Mouse (Mus musculus): Measurements from ENCODE around the gene Tmem259. TPM values are rescaled to one million over a fixed set of nuclear protein-coding genes. Genes with fewer than 3 reads are reported as not detected.
A peak's percentile ranks its signal among the peaks of the same experiment; 100 is the strongest.
"Not testable (repeated sequence)": the region's sequence is repeated elsewhere in the genome, so short reads cannot be mapped to it uniquely, and the experiment has no call there.

Gene Tmem259
- polyA plus RNA-seq, 2 experiments = 5.9 to 59.7 TPM

DNA sequence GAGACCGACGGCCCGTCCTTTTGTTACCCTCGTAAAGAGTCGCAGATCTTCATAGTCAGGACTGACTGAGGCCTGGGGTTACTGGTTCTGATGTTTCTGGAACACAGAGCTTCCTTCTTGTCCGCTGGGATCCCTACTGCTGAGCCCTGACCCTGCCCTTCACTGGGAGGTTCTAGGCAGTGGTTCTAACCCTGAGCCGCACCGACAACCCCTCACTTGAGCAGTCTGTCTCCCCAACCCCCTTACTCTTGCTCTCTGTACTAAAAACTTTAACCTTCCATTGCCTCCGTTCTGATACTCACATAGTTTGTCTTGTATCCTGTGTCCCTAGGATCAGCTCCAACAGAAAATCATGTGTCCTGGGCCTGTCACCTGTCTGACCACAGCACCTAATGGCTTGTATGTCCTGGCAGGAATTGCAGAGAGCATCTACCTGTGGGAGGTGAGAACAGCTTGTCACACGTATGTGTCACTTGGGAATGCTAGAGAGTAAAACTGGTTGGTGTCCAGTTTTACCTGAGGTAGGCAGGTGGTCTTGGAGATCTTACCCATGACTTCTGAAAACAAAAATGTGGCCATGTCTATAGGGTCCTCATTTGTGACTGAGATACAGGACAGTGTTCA is 23.3 kb downstream of the Tmem259 start:
- 6% methylated on average over 10 of the region's 10 CpGs for WGBS (ENCODE audit: insufficient replicate concordance)
- no peak for TF ChIP-seq CTCF (IDR thresholded peaks at IDR 0.05; ENCODE audit: low read depth)
- TF ChIP-seq EP300 (IDR thresholded peaks at IDR 0.05; ENCODE audit: low read depth) = no peak
- Histone ChIP-seq H3K27ac (no peak overlapping the region), H3K9ac (replicated peaks) (peak overlapping the region; percentile 64), H3K36me3 (replicated peaks; ENCODE audit: control insufficient read depth, insufficient read depth, low read depth) (peaks cover 5% of the 10 kb centered on the region; the same call in 1 of the 2 replicates), H3K4me3 (ENCODE audit: insufficient read depth in 1 of 2, low read depth in 2 of 2, low read length in 2 of 2) (peak overlapping the region; percentile 72 to 95), H3K27me3 (ENCODE audit: control insufficient read depth, insufficient read depth, low read length) (no peaks in the 10 kb centered on the region), H3K4me1 (replicated peaks; ENCODE audit: control insufficient read depth in 2 of 2, insufficient read depth in 2 of 2, low read length in 1 of 2) (peaks cover 0 to 7% of the 10 kb centered on the region in 2 experiments; a peak in 2 of 4 replicates), H3K9me3 (ENCODE audit: control insufficient read depth, low read length) (no peaks in the 10 kb centered on the region), H3K4me2 (ENCODE audit: low read depth) (peak overlapping the region; percentile 82)
- no peak for DNase-seq (ENCODE audit: low read depth in 3 of 3, low spot score in 3 of 3)
- no peak for ATAC-seq (ENCODE audit: insufficient read depth)

DNA sequence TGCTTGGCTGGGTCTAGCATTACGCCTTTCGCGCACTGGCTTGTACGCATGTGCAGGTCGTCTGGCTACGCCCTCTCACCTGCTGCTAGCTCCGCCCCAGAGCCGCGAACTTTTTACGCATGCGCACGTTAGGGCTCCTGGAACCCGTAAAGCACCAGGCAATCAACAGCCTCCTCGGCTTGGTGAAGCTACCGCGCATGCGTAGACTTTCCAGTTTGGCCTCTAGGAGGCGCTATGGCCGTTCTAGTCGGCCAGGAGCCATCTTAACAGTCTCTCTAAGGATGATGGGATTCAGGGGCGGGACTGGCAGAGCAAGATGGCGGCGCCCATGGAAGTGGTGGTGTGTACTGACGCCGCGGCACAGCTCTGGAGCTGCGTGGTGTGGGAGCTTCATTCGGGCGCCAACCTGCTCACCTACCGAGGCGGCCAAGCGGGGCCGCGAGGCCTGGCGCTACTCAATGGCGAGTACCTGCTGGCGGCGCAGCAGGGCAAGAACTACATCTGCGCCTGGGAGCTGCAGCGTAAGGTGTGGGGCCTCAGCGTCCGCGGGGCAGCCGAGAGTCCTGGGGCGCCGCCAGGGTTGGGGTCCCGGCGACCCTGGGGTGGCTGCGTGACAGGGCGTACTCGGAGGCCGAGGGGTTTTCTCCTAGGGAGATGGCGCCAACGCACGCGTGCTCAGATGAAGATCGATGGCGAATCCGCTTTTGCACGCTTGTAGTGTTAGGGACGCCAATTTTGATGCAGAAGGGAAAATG is 24.1 kb downstream of the Tmem259 start, which contains the start of gene Wdr18:
Wdr18 (plus strand) TSS at position 306 of the 755 bp plus-strand sequence.
- peak; percentile 99 to 100 (median 100) for DNase-seq (ENCODE audit: low read depth in 3 of 3, low spot score in 3 of 3)
- Histone ChIP-seq H3K4me1 (replicated peaks; ENCODE audit: control insufficient read depth in 2 of 2, insufficient read depth in 2 of 2, low read length in 1 of 2) (peaks cover 0 to 7% of the 10 kb centered on the region in 2 experiments; a peak in 2 of 4 replicates), H3K9me3 (ENCODE audit: control insufficient read depth, low read length) (no peaks in the 10 kb centered on the region), H3K27ac (no peak within 1 kb of the TSS), H3K9ac (replicated peaks) (peak within 1 kb of the TSS; percentile 64), H3K27me3 (ENCODE audit: control insufficient read depth, insufficient read depth, low read length) (no peaks in the 10 kb centered on the region), H3K4me3 (ENCODE audit: insufficient read depth in 1 of 2, low read depth in 2 of 2, low read length in 2 of 2) (peak within 1 kb of the TSS; percentile 72 to 95), H3K36me3 (replicated peaks; ENCODE audit: control insufficient read depth, insufficient read depth, low read depth) (peaks cover 5% of the 10 kb centered on the region; the same call in 1 of the 2 replicates), H3K4me2 (ENCODE audit: low read depth) (peak within 1 kb of the TSS; percentile 82)
- ATAC-seq (ENCODE audit: insufficient read depth) = peak; percentile 94
- under 1% methylated on average over 61 of the region's 61 CpGs for WGBS (ENCODE audit: insufficient replicate concordance)
- TF ChIP-seq CTCF (IDR thresholded peaks at IDR 0.05; ENCODE audit: low read depth) = peak; percentile 100
- TF ChIP-seq EP300 (IDR thresholded peaks at IDR 0.05; ENCODE audit: low read depth) = no peak

DNA sequence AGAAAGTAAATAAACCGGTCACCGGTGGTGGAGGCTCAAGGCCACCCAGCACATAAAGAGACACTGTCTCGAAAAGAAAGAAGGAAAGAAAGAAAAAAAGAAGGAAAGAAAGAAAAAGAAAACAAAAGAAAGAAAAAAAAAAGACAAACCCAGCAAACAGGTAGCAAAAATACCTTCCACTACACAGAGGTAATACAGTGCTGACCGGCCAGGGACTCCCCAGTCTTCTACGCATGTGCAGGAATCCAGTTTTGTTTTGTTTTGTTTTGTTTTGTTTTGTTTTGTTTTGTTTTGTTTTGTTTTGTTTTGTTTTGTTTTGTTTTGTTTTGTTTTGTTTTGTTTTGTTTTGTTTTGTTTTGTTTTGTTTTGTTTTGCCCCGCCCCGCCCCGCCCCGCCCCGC is 24.7 kb downstream of the Tmem259 start:
- not testable (repeated sequence) for ATAC-seq (ENCODE audit: insufficient read depth); H3K9ac ChIP-seq (replicated peaks); H3K36me3 ChIP-seq (replicated peaks; ENCODE audit: control insufficient read depth, insufficient read depth, low read depth); H3K9me3 ChIP-seq (ENCODE audit: control insufficient read depth, low read length); H3K27me3 ChIP-seq (ENCODE audit: control insufficient read depth, insufficient read depth, low read length); DNase-seq (ENCODE audit: low read depth in 3 of 3, low spot score in 3 of 3); H3K27ac ChIP-seq; H3K4me1 ChIP-seq (replicated peaks; ENCODE audit: control insufficient read depth in 2 of 2, insufficient read depth in 2 of 2, low read length in 1 of 2)
- WGBS (ENCODE audit: insufficient replicate concordance) = 29% methylated on average over 10 of the region's 10 CpGs
- Histone ChIP-seq H3K4me2 (ENCODE audit: low read depth) (peak overlapping the region; percentile 64), H3K4me3 (ENCODE audit: insufficient read depth in 1 of 2, low read depth in 2 of 2, low read length in 2 of 2) (peak overlapping the region in 1 of 2 experiments; percentile 26; a peak in 1 of 4 replicates)

DNA sequence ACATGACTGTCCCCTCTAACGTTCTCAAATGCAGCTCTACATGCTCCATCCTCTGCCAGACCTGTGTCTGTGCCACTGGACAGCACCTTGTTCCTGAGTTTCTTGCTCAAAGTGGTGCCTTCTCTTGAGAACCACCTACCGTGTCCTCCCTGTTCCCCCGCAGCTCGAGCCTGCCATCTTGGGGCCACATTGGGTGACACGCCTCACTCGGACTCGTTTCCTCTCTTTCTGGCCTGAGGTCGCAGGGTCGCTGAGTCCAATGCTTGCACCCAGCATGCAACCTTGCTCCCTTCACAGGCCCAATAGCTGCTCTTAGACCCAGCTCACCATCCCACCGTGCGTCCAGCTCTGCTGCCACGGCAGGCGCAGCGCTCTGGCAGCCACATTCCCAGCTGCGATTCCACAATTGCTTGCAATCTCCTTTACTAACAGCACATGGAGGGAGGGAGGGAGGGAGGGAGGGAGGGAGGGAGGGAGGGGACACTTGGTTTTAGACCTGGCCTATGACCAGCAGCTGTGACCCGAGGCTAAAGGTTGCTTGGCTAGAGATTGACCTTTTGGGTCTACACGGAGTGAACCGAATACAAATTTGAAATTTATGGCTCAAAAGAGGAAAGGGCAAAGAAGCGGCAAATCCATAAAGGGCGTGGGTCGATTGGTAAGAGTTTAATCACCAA is 25.9 kb downstream of the Tmem259 start:
- WGBS (ENCODE audit: insufficient replicate concordance) = 19% methylated on average over 21 of the region's 21 CpGs
- Histone ChIP-seq H3K27me3 (ENCODE audit: control insufficient read depth, insufficient read depth, low read length) (no peaks in the 10 kb centered on the region), H3K36me3 (replicated peaks; ENCODE audit: control insufficient read depth, insufficient read depth, low read depth) (no peaks in the 10 kb centered on the region; the same call in 1 of the 2 replicates), H3K27ac (no peak overlapping the region), H3K9ac (replicated peaks) (no peak overlapping the region), H3K4me2 (ENCODE audit: low read depth) (peak overlapping the region; percentile 32; the same call in 1 of the 2 replicates), H3K9me3 (ENCODE audit: control insufficient read depth, low read length) (no peaks in the 10 kb centered on the region), H3K4me3 (ENCODE audit: insufficient read depth in 1 of 2, low read depth in 2 of 2, low read length in 2 of 2) (no peak overlapping the region), H3K4me1 (replicated peaks; ENCODE audit: control insufficient read depth in 2 of 2, insufficient read depth in 2 of 2, low read length in 1 of 2) (peaks cover 0 to 7% of the 10 kb centered on the region in 2 experiments; a peak in 2 of 4 replicates)
- TF ChIP-seq CTCF (IDR thresholded peaks at IDR 0.05; ENCODE audit: low read depth) = peak; percentile 98
- no peak for TF ChIP-seq EP300 (IDR thresholded peaks at IDR 0.05; ENCODE audit: low read depth)
- DNase-seq (ENCODE audit: low read depth in 3 of 3, low spot score in 3 of 3) (peak; percentile 47 to 55 (median 49)), ATAC-seq (ENCODE audit: insufficient read depth) (no peak)
